Mouse (Mus musculus) fibroblast of lung, adult 2 months (primary cell): ENCODE results near the gene Sdha.

Source experiments
- DNase-seq: peaks from one replicate; pipeline ENCODE4 v3.0.0-alpha.2; 2011; ENCODE audit warnings: low read depth

Sdha gene

DNA sequence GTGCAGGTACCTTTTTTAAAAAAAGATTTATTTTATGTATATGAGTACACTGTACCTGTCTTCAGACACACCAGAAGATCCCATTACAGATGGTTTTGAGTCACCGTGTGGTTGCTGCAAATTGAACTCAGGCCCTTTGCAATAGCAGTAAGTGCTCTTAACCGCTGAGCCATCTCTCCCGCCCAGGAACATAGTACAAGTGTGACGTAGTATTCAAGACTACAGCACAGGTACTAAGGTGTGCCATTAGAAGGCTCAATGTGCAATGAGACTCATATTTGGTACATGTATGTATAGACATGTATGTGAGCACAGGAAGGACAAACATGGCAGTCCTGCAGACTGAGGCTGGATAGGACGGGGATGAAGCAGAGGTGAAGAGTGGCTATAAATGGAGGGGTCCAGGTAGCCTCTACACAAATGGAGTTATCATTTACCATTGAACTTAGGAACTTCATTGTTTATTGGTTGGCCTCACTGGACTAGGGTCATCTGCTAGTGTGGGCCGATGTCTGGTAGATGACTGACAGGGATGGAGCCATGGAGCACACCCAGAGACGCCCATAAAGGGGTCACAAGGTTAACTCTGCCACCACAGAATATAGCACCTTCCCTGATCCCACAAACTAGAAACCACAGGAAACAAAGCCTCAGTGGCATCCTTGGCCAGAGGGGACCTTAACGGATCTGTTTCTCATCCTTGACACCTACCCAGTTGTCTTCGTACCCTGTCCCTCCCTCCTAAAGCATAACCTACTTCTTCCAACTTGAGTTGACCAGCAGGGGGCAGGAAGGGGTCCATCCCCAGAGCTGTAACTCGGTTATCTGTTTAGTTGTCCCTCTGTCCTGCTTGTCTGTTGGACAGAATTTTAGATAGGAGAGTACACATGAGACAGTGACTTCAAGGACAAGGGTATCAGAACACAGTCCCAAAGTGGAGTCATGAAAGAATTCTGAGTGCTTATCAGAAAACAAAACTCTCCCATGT, 47.7 kb downstream of the Sdha start:
- DNase-seq: no peak

DNA sequence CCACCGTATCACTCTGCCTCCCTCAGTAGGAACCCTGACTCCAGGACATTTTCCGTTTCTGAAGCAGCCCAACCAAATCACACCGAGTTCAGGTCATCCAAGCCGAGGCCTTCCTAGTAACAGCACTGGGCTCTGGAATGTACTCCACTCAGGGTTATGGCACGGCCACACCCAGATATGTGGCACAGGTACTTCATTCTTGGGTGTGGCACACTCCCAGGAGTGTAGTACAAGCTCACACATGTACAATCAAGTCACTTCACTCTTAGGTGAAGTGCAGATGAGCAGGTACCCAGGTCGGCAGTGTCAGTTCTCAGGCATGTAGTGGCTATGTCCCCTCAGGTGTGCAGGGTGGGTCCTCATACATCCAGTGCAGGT, 48.5 kb downstream of the Sdha start:
- DNase-seq: no peak

DNA sequence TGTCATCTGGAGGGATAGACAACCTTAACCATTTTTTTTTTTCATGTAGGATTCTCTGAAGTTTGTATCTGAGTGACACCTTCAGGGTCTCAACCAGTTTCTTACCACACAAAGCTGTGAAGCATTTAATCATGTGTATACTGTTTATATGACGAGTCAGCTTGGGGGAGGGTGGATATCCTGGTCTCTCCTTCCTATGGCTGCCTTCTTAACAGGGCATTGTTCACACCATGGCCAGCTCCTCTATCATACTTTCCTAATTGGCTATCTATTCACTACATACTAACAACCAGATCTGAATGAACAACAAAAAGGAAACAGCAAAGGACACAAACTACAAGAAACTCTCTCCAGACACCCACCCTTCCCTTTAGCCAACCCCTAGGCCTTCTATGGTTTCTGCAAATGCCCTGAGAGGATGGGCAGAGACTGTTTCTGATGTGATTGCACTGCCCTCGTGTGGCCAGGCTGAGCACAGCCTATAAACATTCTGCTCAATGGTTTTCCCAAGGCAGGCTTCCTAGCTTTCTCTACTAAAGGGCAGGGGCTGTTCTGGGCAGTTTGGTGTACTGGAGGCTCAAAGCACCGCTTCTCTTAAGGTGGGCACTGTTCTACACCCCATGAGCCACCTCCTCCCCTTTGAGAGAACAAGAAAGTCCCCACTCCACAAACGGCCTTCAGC, 49.0 kb downstream of the Sdha start:
- peak; percentile 30 for DNase-seq

DNA sequence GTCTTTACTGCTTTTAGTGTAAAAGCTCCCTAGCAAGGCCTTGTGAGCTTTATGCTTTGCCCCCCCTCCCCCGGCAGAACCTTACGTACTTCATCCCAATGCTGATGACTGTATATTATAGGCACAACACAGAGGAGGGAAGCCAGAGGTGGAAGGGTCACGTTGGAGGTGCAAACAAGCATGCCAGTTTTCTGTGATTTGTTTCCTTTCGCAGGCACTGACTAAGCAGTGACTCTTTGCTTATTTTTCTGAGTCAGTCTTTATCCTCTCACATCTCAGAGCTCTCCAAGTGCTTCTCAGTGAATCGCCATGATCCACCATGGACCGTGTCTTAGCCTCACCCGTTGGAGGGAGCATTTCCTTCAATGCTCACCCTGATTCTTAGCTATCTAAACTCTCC, 53.7 kb downstream of the Sdha start:
- DNase-seq: peak; percentile 17

DNA sequence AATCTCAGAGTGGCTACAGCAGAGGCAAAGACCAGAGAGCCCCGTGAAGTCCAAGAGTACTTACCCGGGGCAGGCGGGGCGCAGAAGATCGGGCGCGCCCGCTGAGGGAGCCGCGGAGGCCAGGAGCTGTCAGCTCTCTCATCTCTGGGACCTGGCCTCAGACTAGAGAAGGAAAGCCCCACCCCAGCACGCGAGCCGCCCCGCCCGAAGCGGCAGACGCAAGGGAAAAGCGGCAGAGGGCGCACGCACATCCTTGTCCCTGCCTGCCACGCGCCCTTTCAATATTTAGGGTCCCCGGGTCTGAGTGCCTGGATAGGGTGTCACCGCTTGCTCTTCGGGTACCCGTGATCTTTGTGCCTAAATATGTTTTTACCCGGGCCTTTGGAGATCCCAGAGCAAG, 57.9 kb downstream of the Sdha start, which contains the start of gene Ahrr:
TSS of gene Ahrr (minus strand) at position 165 of the 400 bp plus-strand sequence.
- DNase-seq: no peak

DNA sequence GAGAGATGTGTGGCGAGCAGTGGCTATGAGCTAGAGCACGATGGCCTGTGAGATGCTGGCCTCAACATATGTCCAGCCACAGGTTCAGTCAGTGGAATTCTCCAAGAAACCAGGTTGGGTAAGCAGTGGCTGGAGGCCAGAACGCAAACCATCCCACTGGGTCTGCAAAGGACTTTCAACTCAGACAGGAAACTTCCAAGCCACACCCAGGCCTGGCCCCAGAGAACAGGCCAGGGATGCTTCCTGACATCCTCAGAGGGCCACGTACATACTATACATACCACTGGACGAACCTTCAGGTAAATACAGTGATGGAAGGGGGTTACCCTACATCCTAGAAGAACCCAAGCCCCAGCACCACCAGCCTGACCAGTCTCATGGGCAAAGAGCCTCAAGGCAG, 60.4 kb downstream of the Sdha start:
- DNase-seq: no peak

DNA sequence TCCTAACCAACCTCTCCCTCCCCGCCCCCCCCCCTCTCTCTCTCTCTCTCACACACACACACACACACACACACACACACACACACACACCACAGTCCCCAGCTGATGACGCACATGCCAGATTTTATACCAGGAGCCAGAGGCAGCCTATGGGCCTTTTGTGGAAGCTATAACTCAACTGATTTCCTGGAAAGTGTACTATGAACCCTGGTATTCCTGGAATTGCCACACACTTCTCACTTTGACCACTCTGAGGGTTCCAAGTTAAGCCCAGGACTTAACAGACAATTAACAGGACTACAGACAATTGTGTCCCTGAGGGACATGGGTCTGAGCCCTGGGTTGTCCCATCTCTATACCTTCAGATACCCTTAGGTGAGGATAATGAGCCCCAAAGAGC, 67.8 kb downstream of the Sdha start:
- DNase-seq: no peak

DNA sequence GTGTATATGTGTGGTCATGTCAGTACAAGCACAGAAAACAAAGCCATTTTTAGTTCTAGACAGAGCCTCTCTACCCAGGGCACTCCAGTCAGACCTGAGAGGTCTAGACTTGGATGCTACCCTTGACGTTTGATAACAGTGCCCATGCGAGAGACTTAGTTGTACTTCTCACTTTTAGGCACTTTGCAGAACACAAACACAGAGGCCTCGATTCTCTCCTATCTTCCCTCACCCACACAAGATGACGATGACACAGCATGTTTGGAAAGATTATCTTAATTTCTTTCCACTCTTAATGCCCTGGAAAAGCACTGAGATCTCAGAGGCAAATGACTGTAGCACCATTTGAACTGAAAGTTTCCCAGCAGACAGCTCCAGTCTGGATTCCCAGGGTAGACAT, 74.4 kb downstream of the Sdha start:
- no peak for DNase-seq
